Mouse (Mus musculus) C2C12 (cell line): Measurements from ENCODE around the gene Prpf31.

ENCODE experiments used
- CEBPB ChIP-seq: IDR thresholded peaks from one replicate; pipeline ENCODE4 v1.6.1; 2011; ENCODE audit warnings: low read depth, mild to moderate bottlenecking, control low read depth, moderate library complexity
- CTCF ChIP-seq: IDR thresholded peaks from one replicate; pipeline ENCODE4 v1.5.1; 2011; ENCODE audit not compliant: control insufficient read depth, insufficient read depth, insufficient read length
- MYOD1 ChIP-seq: IDR thresholded peaks from one replicate; pipeline ENCODE4 v1.6.1; 2011; ENCODE audit warnings: low read depth; ENCODE audit not compliant: control insufficient read depth, insufficient read length
- MYOG ChIP-seq: IDR thresholded peaks from one replicate; pipeline ENCODE4 v1.6.1; 2011; ENCODE audit not compliant: control insufficient read depth, insufficient read length; ENCODE audit errors: extremely low read depth
- USF1 ChIP-seq: IDR thresholded peaks from one replicate; pipeline ENCODE4 v1.6.1; 2011; ENCODE audit warnings: low read depth, mild to moderate bottlenecking, control low read depth, moderate library complexity

GRCm38 (mm10) chr7:3616057-3616388, 13.8 kb upstream of the Prpf31 start, which contains the start of gene Oscar:
- TF ChIP-seq CTCF (no peak), CEBPB (no peak), MYOD1 (no peak), USF1 (no peak), MYOG (no peak)
